Mouse (Mus musculus): Measurements from ENCODE around the gene Gm21852. TPM values are rescaled to one million over a fixed set of nuclear protein-coding genes. Genes with fewer than 3 reads are reported as not detected.

The Gm21852 gene
- not detected for total RNA-seq (2023)

GRCm38 (mm10) chrY:40651896-40652295 is at the start of gene Gm21852:
Gene Gm21852, minus strand, starts transcription at chrY:40651996.

Other genes with a start within 250 kb of the Gm21852 start
- not detected for gene Gm21797, start 123.8 kb upstream of the Gm21852 start, total RNA-seq (2023)
- not detected for gene Gm20795, start 152.9 kb upstream of the Gm21852 start, total RNA-seq (2023)

Data from neutrophil, adult 59 days (primary cell).